Mouse (Mus musculus) brain, embryonic 14.5 days (tissue): ENCODE measurements around the gene Itih4.

Source experiments
- CTCF ChIP-seq: fragments of 200-500 bp; IDR thresholded peaks from 2 replicates; pipeline ENCODE4 v1.5.1; 2012; ENCODE audit warnings: inconsistent platforms, mild to moderate bottlenecking, moderate library complexity, borderline replicate concordance; ENCODE audit not compliant: insufficient read depth, insufficient read length; ENCODE audit errors: extremely low read depth
- POLR2A ChIP-seq: fragments of 200-500 bp; IDR thresholded peaks from 2 replicates; pipeline ENCODE4 v1.6.1; 2012; ENCODE audit warnings: mild to moderate bottlenecking, inconsistent platforms, borderline replicate concordance; ENCODE audit not compliant: poor library complexity, insufficient read depth, insufficient read length, severe bottlenecking; ENCODE audit errors: extremely low read depth

DNA sequence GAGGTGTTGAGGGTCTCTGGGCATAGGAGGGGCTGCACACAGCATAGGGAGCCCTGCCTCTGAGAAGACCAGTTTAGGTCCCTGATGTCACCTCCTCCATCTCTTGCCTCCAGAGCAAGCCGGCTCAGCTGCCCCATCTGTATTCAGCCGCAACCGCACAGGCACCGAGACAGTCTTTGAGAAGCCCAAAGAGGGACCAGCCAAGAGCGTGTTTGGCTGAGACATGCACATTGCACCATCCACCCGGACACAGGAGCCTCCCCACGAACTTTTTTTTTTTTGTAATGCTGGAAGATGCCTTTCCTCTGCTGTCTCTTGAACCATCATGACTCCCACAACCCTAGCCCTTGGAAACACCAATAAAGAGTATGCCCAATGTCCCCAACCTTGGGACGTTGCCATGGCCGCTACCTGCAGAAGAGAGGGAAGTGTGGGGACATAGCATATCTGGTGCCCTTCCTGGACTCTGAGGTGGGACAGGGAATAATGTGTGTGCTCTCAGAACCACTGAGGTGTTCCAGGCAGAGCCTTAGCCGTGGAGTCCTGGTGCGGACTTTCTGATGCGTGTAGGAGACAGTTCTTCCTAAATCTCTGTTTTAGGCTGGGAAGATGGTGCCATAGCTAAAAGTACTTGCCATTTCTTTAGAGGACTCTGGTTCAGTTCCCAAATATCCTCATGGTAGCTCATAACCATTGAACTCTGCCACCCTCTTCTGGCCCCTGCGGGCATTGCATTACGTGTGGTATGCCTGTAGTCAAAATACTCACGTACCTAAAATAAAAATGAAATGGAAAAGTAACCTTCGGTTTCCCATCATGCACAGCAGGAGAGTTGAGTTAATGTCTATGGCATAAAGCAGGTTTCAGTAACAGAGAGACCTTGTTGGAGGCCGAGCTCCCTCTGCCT is 5.2 kb upstream of the Itih4 start:
- TF ChIP-seq POLR2A (no peak), CTCF (peak; percentile 44; the same call in 1 of the 2 replicates)
